Mouse (Mus musculus): ENCODE measurements around the gene Tmsb4x.

Tmsb4x gene

DNA sequence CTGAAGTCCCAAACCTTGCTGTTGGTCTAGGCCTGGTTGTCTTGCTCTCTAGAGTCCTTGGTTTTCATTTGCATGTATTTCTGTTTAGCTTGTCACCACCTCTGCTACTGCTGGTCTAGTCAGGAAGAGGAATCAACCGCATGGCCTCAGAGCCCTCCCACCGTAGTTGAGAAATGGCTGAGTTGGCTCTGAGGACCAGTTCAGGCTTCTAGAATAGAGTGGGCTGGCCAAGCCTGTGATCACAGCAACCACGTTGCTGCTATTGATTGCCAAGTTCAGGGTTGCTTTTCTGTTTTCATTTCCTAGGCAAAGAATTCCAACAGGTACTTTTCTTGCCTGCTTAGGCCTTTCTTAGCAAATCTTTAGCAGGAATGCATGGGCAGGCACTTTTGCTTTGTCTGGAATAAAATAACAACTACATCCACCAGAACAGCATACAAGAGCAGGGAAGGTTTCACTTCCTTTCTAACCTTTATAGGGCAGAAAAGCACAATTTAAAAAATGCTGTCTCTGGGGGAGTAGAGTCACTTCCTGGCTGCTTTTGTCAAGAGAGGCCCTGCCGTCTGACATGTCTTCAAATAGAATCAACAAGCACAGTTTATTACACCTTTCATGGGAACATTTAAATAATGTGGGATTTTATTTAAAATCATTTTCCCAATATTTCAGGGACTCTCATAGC, 29.0 kb downstream of the Tmsb4x start:
- DNase-seq = peak; percentile 7

DNA sequence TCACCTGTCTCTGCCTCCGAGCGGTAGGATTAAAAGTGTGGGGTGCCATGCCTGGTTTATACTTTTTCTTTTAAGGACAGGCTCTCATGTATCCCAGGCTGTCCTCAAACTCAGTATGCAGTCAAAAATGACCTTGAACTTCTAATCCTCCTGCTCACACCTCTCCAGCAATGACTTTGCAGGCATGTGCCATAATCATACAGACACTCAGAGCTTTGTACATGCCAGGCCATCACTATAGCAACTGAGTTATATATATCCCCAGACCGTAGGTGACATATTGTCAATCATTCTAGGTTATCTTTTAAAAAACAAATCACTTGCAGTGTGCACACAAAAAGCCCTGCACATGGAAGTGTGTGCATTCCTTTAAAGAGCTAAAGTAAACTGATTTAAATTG, 29.6 kb downstream of the Tmsb4x start:
- no peak for DNase-seq

DNA sequence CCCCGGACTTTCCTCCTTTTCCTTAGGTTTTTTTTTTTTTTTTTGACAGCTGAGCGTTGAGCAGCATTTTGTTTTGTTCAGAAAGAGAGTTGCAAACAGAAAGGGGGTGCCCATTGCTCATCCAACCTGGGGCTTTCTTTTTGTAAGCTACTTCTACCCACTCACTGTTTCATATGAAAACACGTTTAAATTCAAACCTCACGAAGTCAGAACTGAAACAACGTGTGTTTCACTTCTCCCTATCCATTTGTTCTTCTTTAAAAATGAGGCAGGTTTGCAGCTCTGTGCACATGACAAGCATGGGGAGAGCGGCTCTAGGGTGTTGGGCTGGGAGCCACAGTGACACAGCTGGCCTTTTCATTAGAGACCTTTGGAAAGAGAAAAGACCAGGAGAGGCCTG, 33.8 kb downstream of the Tmsb4x start:
- no peak for DNase-seq

DNA sequence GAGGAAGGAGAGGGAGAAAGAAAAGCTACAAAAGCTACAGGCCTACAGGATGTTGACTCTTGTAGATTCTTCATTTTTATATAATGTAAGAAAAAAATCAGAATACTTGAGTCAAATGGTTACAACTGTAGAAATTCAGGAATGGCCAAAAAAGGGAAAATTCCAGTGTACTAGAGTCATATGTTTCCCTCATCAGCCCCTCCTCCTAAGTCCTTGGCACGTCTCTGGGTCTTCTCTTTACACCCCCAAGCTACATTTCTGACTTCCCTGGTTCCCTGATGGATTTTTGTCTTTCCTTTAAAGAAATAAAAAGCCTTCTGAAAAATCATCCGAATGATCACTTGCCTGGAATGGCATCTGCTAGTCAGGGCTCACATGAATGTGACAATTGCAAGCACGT, 34.8 kb downstream of the Tmsb4x start:
- DNase-seq = no peak

DNA sequence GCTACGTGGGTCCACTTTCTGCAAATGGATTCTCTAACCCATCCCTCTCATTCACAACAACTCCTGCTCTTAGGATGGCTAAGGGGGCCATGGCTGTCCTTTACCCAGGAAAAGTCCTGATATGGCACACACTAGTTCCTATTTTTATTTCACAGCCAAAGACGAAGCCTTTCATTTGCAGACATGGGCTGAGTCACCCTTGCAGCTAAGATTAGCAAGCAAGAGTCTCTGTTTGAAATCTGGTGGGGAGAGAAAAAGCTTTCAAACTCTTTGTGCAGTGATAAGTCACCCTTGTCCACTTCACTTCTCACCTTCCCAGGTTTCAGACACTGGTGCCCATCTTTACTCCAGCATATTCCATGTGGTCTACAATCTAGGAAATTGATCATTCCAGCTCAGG, 36.9 kb downstream of the Tmsb4x start:
- no peak for DNase-seq

DNA sequence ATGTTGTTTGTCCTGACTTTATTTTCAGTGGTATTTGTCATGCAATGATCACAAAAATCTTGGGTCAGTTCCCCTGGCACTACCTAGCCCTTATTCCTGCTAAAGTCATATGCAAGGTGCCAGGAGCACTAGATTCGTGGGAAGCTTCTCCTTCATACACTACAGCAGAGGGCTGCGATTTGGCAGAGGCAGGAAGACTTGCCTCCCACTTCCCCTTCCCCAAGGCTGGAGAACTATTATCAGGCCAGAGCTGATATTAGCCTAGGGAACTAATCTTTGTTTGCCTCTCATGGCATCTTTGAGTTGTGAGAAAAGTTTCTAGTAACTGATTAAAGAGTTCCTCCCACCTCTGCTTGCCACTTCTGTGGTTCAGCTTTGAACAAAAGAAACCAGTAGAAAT, 37.8 kb downstream of the Tmsb4x start:
- no peak for DNase-seq

DNA sequence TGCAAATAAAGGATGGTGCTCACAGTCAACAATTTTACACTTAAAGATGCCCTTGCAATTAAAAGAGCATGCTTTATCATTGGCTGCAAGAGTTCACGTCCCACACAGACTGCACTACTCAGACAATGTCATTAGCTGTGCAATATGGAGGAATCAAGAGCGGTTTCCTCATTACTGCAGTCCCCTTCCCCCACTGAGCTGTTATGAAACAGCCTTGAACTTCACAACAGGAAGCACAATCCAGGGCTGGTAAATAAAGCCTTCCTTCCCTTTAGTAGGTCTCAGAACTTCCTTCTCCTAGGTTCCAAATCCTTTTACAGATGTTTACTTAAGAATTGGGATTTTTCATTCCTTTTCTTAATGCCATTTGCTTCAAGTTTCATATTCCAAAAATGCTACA, 41.8 kb downstream of the Tmsb4x start:
- no peak for DNase-seq

DNA sequence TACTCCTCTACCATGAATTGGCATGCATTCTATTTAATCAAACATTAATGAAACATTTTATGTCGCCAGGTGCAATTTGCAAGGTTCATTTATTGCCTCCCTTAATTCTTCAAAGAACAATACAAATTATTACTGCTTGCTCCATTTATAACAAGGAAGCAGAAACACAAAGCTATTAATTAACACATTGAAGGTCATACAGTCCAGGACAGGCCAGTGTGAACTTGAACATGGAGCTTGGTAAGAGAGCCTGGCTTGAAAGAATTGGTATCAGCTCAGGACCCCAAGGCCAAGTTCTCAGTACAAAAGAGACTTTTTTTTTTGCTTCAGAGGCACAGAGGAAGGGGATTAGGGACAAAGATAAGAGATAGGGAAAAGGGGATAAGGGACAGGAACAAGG, 43.1 kb downstream of the Tmsb4x start:
- no peak for DNase-seq

DNA sequence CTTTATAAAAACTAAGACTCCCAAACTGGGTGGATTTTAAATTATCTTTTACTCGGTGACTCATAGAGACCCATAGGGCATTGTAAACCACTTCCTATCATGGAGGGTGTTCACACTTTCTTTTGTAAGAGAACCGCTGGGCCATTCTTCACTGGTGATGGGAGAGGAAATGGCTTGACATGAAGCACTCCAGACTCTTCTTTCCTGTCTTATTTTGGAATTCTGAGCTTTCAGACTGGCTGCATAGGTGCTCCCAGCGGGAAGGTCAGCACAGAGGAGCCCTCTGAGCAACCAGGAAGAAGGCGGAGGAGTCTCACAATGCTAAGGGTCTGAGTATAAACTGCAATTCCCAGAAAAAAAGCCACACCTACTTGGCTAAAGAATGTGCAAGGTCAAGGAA, 51.4 kb downstream of the Tmsb4x start:
- DNase-seq = no peak
